Mouse (Mus musculus) heart, adult 2 months (tissue): Measurements from ENCODE around the gene Gm49403. TPM values are rescaled to one million over a fixed set of nuclear protein-coding genes. Genes with fewer than 3 reads are reported as not detected.

Experiments
- DNase-seq, 2 experiments: peaks; one replicate each; pipeline ENCODE4 v3.0.0; 2021
- H3K27ac ChIP-seq: fragments of 200-600 bp; 2 replicates; pipeline ENCODE4 v1.8.1; 2022
- H3K27me3 ChIP-seq: fragments of 200-500 bp; 2 replicates; pipeline ENCODE4 v1.6.1; 2012; ENCODE audit warnings: mild to moderate bottlenecking, low read length, inconsistent platforms, mixed read lengths; ENCODE audit not compliant: control insufficient read depth, insufficient read depth
- H3K36me3 ChIP-seq: fragments of 200-500 bp; 2 replicates; pipeline ENCODE4 v1.6.1; 2012; ENCODE audit warnings: low read length, inconsistent platforms; ENCODE audit not compliant: control insufficient read depth, insufficient read depth
- H3K4me1 ChIP-seq: fragments of 200-500 bp; 2 replicates; pipeline ENCODE4 v1.6.1; 2011; ENCODE audit warnings: low read length; ENCODE audit not compliant: control insufficient read depth, insufficient read depth
- H3K4me3 ChIP-seq: fragments of 200-600 bp; 2 replicates; pipeline ENCODE4 v1.8.1; 2022
- H3K79me2 ChIP-seq: fragments of 200-500 bp; replicated peaks from 2 replicates; pipeline ENCODE4 v1.6.1; 2012; ENCODE audit warnings: mild to moderate bottlenecking, inconsistent platforms, low read length, moderate library complexity, mixed read lengths; ENCODE audit not compliant: control insufficient read depth, insufficient read depth
- H3K9ac ChIP-seq: fragments of 200-500 bp; 2 replicates; pipeline ENCODE4 v1.6.1; 2012; ENCODE audit warnings: low read depth, mild to moderate bottlenecking, control low read depth, inconsistent platforms, low read length, mixed read lengths
- CTCF ChIP-seq: fragments of 200-600 bp; IDR thresholded peaks from 2 replicates; pipeline ENCODE4 v1.8.1; 2022; ENCODE audit warnings: antibody characterized with exemption, mild to moderate bottlenecking, moderate library complexity
- EP300 ChIP-seq: fragments of 200-500 bp; IDR thresholded peaks from 2 replicates; pipeline ENCODE4 v1.6.1; 2011; ENCODE audit warnings: low read depth, low read length, control low read depth; ENCODE audit not compliant: insufficient read depth
- POLR2A ChIP-seq: fragments of 200-500 bp; IDR thresholded peaks from 2 replicates; pipeline ENCODE4 v1.6.1; 2011; ENCODE audit warnings: mild to moderate bottlenecking, low read depth, low read length, control low read depth; ENCODE audit not compliant: insufficient read depth
- WGBS: fragments of 180-500 bp; shearing (Covaris S2); methylation state at CpG from one replicate; pipeline ENCODE4 v1.1.7; 2018; 5-methylcytosine and 5-hydroxymethylcytosine counted together
- intact Hi-C: fragments of 180-260 bp; cut with DNase I; formaldehyde crosslinking; loops from one replicate; pipeline ENCODE4 v1.15.1; 2025
- polyA plus RNA-seq: library from polyadenylated mRNA; depleted of rRNA; stranded (reverse); fragments of >200 nt; gene quantifications from 2 replicates; pipeline ENCODE4 v1.2.3, GENCODE M21; 2012
- total RNA-seq, 2 experiments: library from RNA; stranded (reverse); gene quantifications; 2 replicates each; pipeline ENCODE4 v1.2.3; 2021

The Gm49403 gene
- total and polyA plus RNA-seq, 3 experiments, result not detected

DNA sequence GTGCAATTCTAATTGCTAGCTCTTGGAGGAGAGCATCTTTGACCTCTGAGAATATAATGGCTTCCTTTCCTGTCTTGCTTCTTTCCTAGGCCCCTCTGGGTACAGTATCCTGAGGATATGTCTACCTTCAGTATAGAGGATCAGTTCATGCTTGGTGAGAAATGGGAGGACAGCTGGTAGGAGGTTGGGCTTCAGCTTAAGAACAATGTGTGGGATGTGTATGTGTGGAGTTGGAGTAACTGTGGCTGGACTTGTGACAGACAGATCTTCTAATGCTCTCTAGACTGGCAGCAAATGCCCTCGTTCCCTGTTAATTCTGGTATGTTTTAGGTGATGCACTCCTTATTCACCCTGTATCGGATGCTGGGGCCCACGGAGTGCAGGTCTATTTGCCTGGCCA lies 30.5 kb downstream of the Gm49403 start:
- intact Hi-C loops, result no loop called here
- no peak overlapping the region for H3K9ac ChIP-seq
- no peak overlapping the region for H3K4me3 ChIP-seq
- H3K36me3 ChIP-seq, result no peaks in the 10 kb centered on the region
- no peak for TF ChIP-seq CTCF
- TF ChIP-seq EP300, result no peak
- TF ChIP-seq POLR2A, result no peak
- no peak overlapping the region for H3K27ac ChIP-seq
- WGBS, result 99% methylated on average over 3 of the region's 3 CpGs
- no peaks in the 10 kb centered on the region for H3K4me1 ChIP-seq
- no peaks in the 10 kb centered on the region for H3K79me2 ChIP-seq
- no peaks in the 10 kb centered on the region for H3K27me3 ChIP-seq
- no peak for DNase-seq

DNA sequence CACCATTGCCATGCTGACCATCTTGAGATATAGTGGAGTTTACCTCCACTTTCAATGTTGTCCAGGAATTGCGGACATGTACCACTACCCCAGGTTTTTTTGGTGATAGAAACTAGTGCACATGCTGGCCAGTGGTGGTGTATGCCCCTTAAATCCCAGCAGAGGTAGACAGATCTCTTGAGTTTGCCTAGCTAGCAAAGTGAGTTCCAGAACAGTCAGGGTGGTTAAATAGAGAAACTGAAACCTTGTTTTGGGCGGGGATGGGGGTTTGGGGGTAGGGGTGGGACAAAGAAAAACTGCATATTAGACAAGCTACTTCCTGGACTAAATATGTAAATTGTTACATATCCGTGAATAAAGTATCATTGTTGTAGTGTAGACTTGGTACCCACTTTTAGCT lies 35.3 kb downstream of the Gm49403 start:
- Histone ChIP-seq H3K9ac (no peak overlapping the region), H3K4me1 (peaks cover 4% of the 10 kb centered on the region), H3K36me3 (0 out of 2 replicates have a peak, but pooled peaks cover 3% of the 10 kb centered on the region), H3K27ac (no peak overlapping the region), H3K79me2 (no peaks in the 10 kb centered on the region), H3K27me3 (no peaks in the 10 kb centered on the region), H3K4me3 (no peak overlapping the region)
- no peak for TF ChIP-seq EP300
- TF ChIP-seq CTCF, result no peak
- no peak for TF ChIP-seq POLR2A
- intact Hi-C loops, result no loop called here
- WGBS, result 89% methylated on average over 3 of the region's 3 CpGs
- no peak for DNase-seq

DNA sequence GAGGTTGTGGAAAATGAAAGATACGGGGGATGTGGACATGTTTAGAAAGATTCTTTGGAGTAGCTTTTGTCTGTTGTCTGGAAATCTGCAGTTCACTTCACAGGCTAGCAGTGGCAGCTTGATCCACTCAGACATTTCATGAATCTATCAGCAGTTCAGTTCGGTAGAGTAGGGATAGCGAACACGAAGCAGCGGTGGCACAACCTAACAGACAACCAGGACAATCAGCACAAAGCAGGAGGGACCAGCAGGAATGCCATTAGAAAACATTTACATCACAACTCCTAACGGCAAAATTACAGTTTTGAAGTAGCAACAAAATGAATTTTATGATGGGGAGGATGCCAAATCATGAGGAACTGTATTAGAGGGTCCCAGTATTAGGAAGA lies 35.9 kb downstream of the Gm49403 start:
- Histone ChIP-seq H3K27ac (peak overlapping the region; percentile 95), H3K27me3 (no peaks in the 10 kb centered on the region), H3K36me3 (0 out of 2 replicates have a peak, but pooled peaks cover 3% of the 10 kb centered on the region), H3K4me3 (peak overlapping the region; percentile 94), H3K79me2 (no peaks in the 10 kb centered on the region), H3K4me1 (peaks cover 4% of the 10 kb centered on the region), H3K9ac (peak overlapping the region; percentile 25; the same call in 1 of the 2 replicates)
- no peak for DNase-seq
- intact Hi-C loops, result loop anchor here (2.0 kb wide), 1 partner anchor 21 kb away; the partner anchor contains the start of gene Ganab
- 65% methylated on average over 6 of the region's 6 CpGs for WGBS
- TF ChIP-seq POLR2A, result no peak
- no peak for TF ChIP-seq CTCF
- TF ChIP-seq EP300, result no peak

DNA sequence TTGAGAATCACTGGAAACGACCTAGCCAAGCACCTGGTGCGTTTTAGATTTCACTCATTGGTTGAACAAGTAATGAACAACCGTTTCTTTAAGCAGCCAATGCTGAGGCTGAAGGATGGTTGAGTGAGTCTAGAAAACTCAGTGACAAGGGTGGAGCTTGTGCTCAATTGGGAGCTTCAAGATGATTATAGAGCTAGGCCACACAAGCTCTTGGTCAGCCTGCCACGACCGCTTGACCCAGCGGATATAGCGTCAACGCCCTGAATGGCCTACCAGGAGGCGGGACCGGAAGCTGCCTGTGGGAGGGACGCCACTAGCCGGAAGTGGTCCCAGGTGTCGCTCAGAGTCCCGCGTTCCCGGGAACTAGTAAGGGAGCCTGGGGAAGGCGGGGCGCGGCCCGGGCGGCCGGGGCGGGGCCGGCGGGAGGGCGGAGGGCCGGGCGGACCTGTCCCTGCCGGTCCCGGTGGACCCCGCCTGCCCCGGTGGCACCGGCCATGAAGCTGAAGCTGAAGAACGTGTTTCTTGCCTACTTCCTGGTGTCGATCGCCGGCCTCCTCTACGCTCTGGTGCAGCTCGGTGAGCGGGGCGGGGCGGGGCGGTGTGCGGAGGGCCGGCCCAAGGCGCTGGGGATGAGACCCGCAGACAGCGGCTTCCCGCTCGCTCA lies 36.5 kb downstream of the Gm49403 start, which contains the start of gene B3gat3:
Gene B3gat3 (plus strand): TSS at position 302 of the 664 bp plus-strand sequence.
- Histone ChIP-seq H3K27ac (peak within 1 kb of the TSS; percentile 95), H3K79me2 (no peaks in the 10 kb centered on the region), H3K4me1 (peaks cover 4% of the 10 kb centered on the region), H3K36me3 (0 out of 2 replicates have a peak, but pooled peaks cover 3% of the 10 kb centered on the region), H3K27me3 (no peaks in the 10 kb centered on the region), H3K4me3 (peak within 1 kb of the TSS; percentile 94), H3K9ac (peak within 1 kb of the TSS; percentile 93)
- TF ChIP-seq CTCF, result no peak
- peak; percentile 50; the same call in 1 of the 2 replicates for TF ChIP-seq EP300
- peak; percentile 99 for TF ChIP-seq POLR2A
- intact Hi-C loops, result loop anchor here (2.0 kb wide), 1 partner anchor 21 kb away; the partner anchor contains the start of gene Ganab
- DNase-seq, result peak; percentile 98
- 2% methylated on average over 50 of the region's 50 CpGs for WGBS

DNA sequence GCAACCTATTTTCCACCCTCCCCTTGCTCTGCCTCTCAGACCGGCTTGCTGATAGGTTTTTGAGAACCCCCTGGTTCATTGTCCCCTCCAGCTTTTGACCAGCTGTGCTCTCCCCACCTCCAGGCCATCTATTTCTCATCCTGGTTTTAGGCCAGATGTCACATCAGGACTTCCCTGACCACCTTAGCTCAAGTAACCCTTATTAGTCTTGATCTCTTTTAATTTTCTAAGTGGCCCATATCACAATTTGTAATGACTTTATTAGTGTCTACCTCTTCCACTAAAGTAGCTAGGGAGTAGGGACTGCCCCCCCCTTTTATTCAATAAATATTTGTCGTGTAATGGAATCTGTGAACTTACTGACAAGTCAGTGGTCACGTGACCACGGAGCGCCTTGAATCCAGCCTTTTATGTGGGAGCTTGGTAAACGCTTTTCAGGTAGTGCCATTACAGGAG lies 37.1 kb downstream of the Gm49403 start:
- under 1% methylated on average over 6 of the region's 6 CpGs for WGBS
- no peaks in the 10 kb centered on the region for H3K79me2 ChIP-seq
- H3K36me3 ChIP-seq, result 0 out of 2 replicates have a peak, but pooled peaks cover 3% of the 10 kb centered on the region
- H3K4me3 ChIP-seq, result peak overlapping the region; percentile 94
- DNase-seq, result no peak
- TF ChIP-seq POLR2A (no peak), EP300 (no peak), CTCF (no peak)
- intact Hi-C loops, result loop anchor here (2.0 kb wide), 1 partner anchor 22 kb away; the partner anchor contains the start of gene Ganab
- peak overlapping the region; percentile 93 for H3K9ac ChIP-seq
- H3K27me3 ChIP-seq, result no peaks in the 10 kb centered on the region
- H3K27ac ChIP-seq, result peak overlapping the region; percentile 95
- peaks cover 4% of the 10 kb centered on the region for H3K4me1 ChIP-seq

DNA sequence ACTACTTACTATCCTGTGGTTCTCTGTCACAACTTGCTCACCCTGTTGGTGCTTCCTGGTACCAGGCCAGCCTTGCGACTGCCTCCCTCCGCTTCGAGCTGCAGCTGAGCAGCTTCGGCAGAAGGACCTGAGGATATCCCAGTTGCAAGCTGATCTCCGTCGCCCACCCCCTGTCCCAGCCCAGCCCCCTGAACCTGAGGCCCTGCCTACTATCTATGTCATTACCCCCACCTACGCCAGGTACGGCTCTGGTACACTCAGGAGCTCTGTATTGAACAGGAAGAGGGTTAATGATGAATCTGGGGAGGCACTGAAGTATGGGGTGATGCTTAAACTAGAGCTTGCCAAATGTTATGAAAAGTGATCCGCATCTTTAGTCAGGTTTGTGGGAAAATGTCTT lies 38.0 kb downstream of the Gm49403 start:
- 75% methylated on average over 9 of the region's 9 CpGs for WGBS
- no peak overlapping the region for H3K4me3 ChIP-seq
- no peak for TF ChIP-seq EP300
- TF ChIP-seq CTCF, result no peak
- TF ChIP-seq POLR2A, result no peak
- H3K79me2 ChIP-seq, result no peaks in the 10 kb centered on the region
- intact Hi-C loops, result loop anchor here (2.0 kb wide), 1 partner anchor 23 kb away; the partner anchor contains the start of gene Ganab
- no peak overlapping the region for H3K27ac ChIP-seq
- H3K9ac ChIP-seq, result no peak overlapping the region
- no peaks in the 10 kb centered on the region for H3K27me3 ChIP-seq
- H3K36me3 ChIP-seq, result 0 out of 2 replicates have a peak, but pooled peaks cover 3% of the 10 kb centered on the region
- H3K4me1 ChIP-seq, result peaks cover 4% of the 10 kb centered on the region
- no peak for DNase-seq
